Mouse (Mus musculus): ENCODE measurements around the gene Disc1.

- TF ChIP-seq CTCF (IDR thresholded peaks at IDR 0.05; ENCODE audit: extremely low read depth, insufficient read depth, insufficient read length, insufficient replicate concordance) = no peak
- TF ChIP-seq POLR2A (IDR thresholded peaks at IDR 0.05; ENCODE audit: low read depth, low read length) = no peak
These were observed 25.2 kb upstream of the Disc1 start for GRCm38 (mm10) chr8:125028841-125029240.
